Mouse (Mus musculus): ENCODE measurements around the gene Gng11.

DNA sequence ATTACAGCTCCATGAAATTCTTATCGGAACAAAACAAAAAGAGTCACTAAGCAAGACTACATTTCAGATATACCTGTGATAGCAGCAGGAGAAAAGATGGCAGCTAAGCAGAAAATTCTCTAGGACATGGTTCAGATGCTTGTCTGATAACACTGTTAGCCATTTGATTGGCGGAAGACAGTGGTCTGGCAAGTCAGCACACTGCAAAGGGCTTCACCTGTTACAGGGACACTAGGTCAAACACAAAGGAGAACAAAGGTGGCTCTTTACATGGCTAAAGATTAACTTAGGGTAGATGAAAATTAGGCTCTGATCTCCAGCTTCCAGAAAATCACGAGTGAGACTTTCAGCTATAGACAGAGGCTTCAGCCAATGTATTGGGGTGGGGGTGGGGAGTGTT is 15.0 kb upstream of the Gng11 start, which contains the start of gene Tfpi2:
- TF ChIP-seq USF2 (conservative IDR thresholded peaks at IDR 0.05; ENCODE audit: low read depth, low read length) (no peak), TCF12 (IDR thresholded peaks at IDR 0.05; ENCODE audit: low read depth, low read length) (no peak), ZKSCAN1 (IDR thresholded peaks at IDR 0.05; ENCODE audit: borderline replicate concordance, low read depth, low read length) (no peak)
